Mouse (Mus musculus) mesoderm, embryonic 11.5 days (tissue): Measurements from ENCODE around the gene Hist1h2bq.
"Not testable (repeated sequence)": the region's sequence is repeated elsewhere in the genome, so short reads cannot be mapped to it uniquely, and the experiment has no call there.

Source experiments
- DNase-seq: peaks from one replicate; pipeline ENCODE4 v3.0.0-alpha.2; 2012; ENCODE audit warnings: low read depth, low spot score

The Hist1h2bq gene

DNA sequence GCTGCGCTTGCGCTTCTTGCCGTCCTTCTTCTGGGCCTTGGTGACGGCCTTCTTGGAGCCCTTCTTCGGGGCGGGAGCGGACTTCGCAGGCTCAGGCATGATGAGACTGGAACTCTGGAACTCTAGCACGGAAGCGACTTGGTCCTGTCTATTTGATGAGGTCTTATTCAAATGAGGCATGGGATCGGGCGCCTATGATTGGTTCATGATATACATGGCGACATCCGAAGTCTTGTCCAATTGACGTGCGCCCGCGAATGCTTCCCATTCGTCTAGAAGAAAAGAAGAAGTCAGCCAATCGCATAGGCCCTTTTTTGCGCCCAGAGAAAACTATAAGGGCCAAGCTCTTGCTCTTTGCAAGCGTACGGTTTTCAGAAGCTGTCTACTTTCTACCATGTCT lies at the start of gene Hist1h2bq, which contains the start of gene Hist1h2ao:
TSS of gene Hist1h2bq (minus strand) at position 125 of the 400 bp plus-strand sequence.
TSS of gene Hist1h2ao (plus strand) at position 393 of the 400 bp plus-strand sequence.
- DNase-seq: not testable (repeated sequence)

DNA sequence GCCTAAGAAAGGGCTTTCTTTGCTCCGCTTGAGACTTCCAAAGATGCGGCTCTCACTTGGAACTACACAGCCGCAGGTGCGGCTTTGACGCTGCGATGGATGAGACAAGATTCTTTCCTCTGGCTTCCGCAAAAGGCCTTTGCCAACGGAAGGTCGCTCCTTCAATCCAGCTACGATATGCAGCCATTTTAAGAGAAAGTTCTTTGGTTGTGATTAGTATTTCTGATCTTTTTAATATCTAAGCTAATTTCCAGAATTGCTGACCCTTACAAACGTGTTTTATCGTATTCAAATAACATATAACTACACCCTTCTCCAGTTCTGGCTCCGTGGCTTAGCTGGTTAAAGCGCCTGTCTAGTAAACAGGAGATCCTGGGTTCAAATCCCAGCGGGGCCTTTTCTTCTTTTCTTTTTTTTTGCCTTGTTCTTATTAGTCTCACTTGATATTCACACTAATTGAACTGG lies 45.7 kb upstream of the Hist1h2bq start:
- peak; percentile 81 for DNase-seq

DNA sequence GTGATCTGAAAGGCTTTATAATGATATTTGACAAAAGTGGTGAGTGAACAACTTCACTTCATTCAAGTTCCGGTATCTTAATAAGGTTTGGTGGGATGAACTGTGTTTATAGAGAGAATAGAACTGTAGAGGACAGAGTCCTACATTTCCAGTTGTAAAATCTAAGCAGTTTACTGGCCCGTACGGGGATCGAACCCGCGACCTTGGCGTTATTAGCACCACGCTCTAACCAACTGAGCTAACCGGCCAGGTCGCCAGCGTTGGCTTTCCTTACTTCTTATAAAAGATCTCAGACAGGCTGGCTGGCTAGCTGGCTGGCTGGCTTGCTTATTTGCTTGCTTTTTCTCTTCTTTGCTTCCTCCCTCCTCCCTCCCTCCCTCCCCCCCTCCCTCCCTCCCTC lies 45.1 kb upstream of the Hist1h2bq start:
- DNase-seq: peak; percentile 85

DNA sequence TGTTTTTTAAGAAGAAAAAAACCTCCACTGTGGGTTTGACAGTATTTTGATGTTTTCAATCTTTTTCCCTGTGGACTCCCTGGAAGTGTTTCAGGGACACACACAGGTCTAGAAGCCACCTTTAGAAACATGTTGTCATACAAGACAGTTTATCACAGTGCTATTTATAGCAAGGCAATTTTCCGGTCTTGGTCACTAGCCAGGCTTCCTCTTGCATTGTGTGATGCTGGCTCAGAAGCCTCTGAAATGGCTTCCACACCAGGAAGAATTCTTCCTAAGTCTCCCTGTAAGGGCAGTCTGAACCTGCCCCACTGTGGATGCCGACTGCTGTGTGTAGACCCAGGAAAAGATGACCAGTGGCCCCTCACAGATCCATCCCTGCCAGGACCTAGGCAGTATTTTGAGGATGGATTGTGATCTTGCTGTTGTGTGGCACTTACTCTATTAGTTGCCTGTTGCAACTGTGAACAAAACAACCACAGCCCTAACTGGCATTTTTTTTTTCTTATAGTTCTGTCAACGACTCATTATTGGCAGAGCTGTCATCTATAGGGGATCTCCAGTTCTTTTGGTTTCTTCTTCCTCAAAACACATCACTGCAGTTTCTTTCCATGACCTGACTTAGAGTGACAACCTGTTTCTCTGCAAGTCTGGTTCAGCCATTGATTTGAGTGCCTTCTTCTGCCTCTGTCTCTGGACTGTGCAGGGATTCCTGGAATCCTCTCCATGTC lies 42.4 kb upstream of the Hist1h2bq start:
- DNase-seq: no peak

DNA sequence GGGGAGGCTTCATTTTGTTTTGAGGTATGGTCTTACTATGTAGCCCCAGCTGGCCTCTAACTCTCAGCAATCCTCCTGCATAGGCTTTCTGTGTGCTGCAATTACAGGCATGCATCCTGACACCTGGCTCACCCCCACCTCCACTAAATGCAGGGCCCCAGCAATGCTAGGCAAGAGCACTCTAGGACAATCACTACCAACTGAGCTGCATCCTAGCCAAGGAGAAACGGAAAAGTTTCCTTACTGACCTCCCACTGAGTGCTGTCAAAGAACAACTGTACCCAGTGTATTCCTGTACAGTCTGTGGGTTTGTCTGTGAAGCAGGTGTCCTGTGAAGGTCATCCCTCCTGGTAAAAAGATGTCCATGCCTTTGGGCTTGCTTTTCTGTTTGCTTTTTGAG lies 40.7 kb upstream of the Hist1h2bq start:
- not testable (repeated sequence) for DNase-seq

DNA sequence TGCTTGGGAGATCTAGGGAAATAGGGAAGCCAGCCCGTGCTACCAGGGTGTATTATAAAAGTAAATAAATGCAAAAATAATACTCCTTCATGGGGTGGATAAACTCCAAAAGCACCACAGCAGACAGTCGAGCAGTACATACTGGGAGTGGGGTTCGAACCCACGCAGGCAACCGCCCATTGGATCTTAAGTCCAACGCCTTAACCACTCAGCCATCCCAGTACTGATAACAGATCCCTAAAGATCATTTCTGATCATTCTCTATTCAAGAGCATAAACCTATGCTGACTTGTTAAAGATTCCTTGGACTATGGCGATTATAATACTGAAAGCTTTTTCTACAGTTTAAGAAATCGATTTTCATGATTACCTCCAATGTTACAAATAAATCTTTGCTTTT lies 37.9 kb upstream of the Hist1h2bq start:
- peak; percentile 58 for DNase-seq

DNA sequence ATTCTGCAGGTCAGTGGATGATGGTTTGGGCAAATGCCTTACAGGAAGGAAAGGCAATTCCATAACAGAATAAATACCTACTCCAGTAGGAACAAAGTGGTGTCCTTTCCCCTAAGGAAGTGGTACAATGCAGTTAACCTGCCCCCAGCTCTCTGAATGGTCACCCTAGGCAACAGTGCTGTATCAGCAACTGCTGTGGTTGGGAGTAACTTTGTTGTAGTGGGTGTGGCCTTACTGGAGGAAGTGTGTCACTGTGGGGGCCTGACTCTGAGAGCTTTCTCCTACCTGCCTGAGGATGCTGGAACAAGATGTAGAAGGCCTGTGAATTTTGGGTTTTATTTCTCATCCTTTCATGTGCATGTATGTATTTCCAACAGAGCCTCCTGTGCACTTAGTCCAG lies 36.4 kb upstream of the Hist1h2bq start:
- not testable (repeated sequence) for DNase-seq

DNA sequence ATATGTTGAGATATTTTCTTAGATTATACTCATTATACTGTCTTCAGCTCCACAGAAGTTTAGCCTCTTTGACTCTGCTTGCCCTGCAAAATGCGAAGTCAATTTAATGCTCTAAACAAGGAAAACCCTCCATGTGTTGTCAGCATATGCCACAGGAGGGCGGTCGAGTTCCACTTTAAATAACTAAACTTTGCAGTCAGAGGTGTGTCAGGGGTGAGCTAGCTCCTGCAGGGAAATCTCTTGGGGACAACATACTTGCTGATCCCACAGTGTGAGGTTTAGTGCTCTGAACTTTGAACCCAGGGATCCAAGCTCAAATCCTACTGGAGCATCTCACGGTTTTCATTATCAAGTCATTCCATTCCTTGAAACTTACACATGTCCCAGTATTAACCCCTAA lies 30.5 kb upstream of the Hist1h2bq start:
- DNase-seq: not testable (repeated sequence)

DNA sequence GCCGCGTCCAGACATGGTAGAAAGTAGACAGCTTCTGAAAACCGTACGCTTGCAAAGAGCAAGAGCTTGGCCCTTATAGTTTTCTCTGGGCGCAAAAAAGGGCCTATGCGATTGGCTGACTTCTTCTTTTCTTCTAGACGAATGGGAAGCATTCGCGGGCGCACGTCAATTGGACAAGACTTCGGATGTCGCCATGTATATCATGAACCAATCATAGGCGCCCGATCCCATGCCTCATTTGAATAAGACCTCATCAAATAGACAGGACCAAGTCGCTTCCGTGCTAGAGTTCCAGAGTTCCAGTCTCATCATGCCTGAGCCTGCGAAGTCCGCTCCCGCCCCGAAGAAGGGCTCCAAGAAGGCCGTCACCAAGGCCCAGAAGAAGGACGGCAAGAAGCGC lies 23.5 kb upstream of the Hist1h2bq start, which contains the start of the genes Hist1h2ap and Hist1h2br:
TSS of gene Hist1h2ap (minus strand) at position 47 of the 400 bp plus-strand sequence.
TSS of gene Hist1h2br (plus strand) at position 283 of the 400 bp plus-strand sequence.
- DNase-seq: not testable (repeated sequence)

DNA sequence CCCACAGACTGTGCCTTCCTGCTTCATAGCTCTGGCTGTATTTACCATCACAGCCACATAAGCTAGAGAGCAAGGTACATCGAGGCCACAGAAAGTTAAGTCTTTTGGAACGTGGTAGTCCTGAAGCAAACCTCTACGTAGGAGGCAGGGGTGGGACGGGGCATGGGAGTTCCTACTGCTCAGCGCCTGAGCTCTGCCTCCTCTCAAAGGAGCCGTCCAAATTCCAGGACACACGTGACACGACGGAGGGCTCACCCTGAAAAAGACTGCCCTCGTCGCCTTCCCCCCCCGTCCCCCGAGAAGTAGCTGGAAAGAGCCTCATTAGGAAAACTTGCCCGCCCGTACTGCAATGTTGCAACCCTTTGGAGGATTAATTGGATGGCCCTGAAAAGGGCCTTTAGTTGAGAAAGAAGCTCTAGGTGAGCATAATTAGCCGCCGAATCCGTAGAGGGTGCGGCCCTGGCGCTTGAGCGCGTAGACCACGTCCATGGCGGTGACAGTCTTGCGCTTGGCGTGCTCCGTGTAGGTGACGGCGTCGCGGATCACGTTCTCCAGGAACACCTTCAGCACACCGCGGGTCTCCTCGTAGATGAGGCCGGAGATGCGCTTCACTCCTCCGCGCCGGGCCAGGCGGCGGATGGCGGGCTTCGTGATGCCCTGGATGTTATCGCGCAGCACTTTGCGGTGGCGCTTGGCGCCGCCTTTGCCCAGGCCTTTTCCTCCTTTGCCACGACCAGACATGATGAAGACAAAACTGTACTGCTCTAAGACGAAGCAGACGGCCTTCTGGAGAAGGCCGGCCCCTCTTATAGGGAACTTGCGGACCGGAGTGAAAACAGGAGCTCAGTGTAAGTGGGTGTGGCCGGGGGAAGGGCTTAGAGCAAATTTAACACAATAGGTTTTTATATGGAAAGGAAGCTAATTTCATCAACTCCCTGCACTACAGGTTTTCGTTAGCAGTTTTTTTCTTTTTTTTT lies 21.7 kb upstream of the Hist1h2bq start, which contains the start of gene Hist1h4n:
TSS of gene Hist1h4n (minus strand) at position 779 of the 977 bp plus-strand sequence.
- DNase-seq: not testable (repeated sequence)

DNA sequence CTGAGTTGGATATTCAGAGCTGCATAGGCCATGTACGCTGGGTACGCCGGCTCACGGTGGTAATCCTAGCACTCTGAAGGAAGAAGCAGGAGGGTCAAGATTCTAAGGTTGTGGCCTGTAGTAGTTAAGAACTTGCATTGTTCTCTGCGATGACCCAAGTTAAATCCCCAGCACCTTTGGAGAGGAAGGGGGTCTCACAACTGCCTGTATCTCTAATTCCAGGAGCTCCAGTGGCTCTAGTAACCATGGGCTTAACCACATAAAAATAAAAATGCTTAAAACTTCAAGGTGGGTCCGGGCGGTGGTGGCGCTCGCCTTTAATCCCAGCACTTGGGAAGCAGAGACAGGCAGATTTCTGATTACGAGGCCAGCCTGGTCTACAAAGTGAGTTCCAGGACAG lies 20.3 kb upstream of the Hist1h2bq start:
- no peak for DNase-seq

DNA sequence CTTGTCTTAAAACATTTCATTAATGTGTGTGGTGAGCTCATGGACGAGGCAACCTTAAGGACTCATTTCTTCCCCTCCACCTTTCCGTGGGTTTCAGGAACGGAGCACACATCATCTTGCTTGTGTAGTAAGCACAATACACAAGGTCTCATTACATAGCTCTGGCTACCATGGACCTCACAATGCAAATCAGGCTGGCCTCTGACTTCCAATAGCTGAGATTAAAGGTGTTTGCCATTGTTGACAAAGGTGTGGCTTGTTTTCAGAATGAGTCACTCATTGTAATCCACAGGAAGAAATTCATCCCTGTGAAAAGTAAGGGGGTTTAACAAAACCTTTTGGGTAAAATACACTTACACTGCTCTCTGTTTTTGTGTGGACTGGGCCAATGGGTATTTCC lies 18.5 kb upstream of the Hist1h2bq start:
- no peak for DNase-seq

DNA sequence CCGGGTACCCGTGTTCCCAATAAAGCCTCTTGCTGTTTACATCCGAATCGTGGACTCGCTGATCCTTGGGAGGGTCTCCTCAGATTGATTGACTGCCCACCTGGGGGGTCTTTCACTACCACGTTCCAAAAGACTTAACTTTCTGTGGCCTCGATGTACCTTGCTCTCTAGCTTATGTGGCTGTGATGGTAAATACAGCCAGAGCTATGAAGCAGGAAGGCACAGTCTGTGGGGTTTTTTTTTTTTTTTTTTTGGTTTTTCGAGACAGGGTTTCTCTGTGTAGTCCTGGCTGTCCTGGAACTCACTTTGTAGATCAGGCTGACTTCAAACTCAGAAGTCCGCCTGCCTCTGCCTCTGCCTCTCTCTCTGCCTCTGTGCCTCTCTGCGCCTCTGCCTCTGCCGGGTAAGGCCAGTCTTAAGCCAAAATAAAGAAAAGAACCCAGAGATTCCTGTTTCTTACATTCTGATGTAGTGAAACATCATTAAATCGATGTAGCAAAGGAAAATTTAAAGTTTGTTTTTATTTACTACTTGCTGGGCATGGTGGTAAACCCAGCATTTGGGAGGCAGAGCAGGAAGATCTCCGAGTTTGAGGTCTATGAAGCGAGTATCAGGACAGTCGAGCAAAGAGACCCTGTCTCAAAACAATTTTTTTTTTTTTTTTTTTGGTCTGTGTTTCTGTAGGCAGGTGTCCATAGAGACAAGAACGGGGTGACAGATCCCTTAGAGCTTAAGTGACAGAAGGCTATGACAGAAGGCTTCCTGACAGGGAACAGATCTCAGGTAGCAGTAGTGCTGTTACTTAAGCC lies 10.3 kb upstream of the Hist1h2bq start:
- DNase-seq: not testable (repeated sequence)

DNA sequence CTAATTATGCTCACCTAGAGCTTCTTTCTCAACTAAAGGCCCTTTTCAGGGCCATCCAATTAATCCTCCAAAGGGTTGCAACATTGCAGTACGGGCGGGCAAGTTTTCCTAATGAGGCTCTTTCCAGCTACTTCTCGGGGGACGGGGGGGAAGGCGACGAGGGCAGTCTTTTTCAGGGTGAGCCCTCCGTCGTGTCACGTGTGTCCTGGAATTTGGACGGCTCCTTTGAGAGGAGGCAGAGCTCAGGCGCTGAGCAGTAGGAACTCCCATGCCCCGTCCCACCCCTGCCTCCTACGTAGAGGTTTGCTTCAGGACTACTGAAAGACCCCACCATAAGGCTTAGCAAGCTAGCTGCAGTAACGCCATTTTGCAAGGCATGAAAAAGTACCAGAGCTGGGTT lies 2.1 kb upstream of the Hist1h2bq start:
- not testable (repeated sequence) for DNase-seq

DNA sequence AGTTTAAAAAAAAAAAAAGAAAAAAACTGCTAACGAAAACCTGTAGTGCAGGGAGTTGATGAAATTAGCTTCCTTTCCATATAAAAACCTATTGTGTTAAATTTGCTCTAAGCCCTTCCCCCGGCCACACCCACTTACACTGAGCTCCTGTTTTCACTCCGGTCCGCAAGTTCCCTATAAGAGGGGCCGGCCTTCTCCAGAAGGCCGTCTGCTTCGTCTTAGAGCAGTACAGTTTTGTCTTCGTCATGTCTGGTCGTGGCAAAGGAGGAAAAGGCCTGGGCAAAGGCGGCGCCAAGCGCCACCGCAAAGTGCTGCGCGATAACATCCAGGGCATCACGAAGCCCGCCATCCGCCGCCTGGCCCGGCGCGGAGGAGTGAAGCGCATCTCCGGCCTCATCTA lies 1.5 kb upstream of the Hist1h2bq start, which contains the start of gene Hist1h4m:
TSS of gene Hist1h4m (plus strand) at position 208 of the 400 bp plus-strand sequence.
- not testable (repeated sequence) for DNase-seq

DNA sequence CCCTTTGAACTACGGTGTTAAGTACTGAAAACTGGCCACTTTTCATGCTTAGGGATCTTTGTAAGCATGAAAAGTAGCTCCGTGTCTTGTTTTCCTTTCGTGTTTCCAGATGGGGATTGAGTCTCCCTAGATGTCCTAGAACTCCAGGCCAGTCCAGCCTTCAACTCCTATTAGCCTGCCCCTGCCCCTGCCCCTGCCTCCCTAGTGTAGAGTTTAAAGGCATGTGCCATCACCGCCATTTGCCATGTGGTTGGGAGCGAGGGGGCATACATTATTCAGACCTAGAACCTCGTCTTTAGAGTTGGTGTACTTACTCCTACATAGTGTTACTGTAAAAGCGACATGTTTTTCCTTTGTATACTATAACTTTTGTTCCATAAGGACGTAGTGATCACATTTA lies 1.1 kb upstream of the Hist1h2bq start:
- DNase-seq: not testable (repeated sequence)

DNA sequence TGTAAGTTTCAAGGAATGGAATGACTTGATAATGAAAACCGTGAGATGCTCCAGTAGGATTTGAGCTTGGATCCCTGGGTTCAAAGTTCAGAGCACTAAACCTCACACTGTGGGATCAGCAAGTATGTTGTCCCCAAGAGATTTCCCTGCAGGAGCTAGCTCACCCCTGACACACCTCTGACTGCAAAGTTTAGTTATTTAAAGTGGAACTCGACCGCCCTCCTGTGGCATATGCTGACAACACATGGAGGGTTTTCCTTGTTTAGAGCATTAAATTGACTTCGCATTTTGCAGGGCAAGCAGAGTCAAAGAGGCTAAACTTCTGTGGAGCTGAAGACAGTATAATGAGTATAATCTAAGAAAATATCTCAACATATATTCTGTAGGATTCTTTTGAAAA lies 6.9 kb downstream of the Hist1h2bq start:
- DNase-seq: not testable (repeated sequence)

DNA sequence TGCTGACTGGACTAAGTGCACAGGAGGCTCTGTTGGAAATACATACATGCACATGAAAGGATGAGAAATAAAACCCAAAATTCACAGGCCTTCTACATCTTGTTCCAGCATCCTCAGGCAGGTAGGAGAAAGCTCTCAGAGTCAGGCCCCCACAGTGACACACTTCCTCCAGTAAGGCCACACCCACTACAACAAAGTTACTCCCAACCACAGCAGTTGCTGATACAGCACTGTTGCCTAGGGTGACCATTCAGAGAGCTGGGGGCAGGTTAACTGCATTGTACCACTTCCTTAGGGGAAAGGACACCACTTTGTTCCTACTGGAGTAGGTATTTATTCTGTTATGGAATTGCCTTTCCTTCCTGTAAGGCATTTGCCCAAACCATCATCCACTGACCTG lies 12.8 kb downstream of the Hist1h2bq start:
- not testable (repeated sequence) for DNase-seq

DNA sequence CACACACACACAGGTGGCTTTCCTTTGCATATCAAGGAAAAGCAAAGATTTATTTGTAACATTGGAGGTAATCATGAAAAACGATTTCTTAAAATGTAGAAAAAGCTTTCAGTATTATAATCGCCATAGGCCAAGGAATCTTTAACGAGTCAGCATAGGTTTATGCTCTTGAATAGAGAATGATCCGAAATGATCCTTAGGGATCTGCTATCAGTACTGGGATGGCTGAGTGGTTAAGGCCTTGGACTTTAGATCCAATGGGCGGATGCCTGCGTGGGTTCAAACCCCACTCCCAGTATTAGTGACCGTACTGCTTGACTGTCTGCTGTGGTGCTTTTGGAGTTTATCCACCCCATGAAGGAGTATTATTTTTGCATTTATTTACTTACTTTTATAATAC lies 14.4 kb downstream of the Hist1h2bq start:
- DNase-seq: no peak

DNA sequence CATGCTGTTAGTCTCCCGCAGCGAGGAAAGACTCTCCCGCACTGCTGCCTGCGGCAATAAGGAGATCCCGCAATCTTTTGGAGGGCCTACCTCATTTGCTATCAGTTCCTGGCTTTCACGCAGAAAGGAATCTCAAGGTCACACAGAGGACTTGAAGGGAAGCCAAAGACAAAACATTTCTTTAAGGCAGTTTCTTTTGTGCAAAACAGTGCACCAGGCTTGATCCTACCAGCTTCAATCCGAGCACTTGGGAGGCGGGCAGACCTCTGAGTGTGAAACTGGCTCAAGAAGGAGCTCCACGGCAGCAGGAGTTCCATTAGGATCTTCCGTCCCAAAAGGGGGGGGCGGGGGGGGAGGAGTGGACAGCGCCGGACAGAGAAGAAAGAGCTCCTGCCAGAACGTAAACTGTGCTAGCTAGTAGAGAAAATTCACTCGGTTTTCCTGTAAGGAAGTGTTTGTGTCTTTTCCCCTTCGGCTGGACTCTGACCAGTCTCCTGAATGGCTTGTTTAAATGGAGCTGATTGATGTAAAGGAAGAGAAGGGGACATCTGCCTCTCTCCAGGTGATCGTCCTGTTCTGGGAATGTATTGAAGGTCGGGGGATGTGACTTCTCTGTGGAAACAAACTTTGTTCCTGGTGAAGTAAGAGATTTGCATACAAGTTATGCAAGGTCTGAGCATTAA lies 19.3 kb downstream of the Hist1h2bq start:
- DNase-seq: no peak
